Mouse (Mus musculus) limb, embryonic 10.5 days (tissue): ENCODE results near the gene Kcng1. TPM values are rescaled to one million over a fixed set of nuclear protein-coding genes. Genes with fewer than 3 reads are reported as not detected.

Experiments
- DNase-seq: peaks from one replicate; pipeline ENCODE4 v3.0.0-alpha.2; 2017; ENCODE audit warnings: low spot score
- H3K27ac ChIP-seq: fragments of 300-500 bp; sonication (generic); 2 replicates; pipeline ENCODE4 v1.5.1; 2016; ENCODE audit warnings: mild to moderate bottlenecking
- H3K27me3 ChIP-seq: fragments of 300-500 bp; sonication (generic); 2 replicates; pipeline ENCODE4 v1.6.1; 2016; ENCODE audit warnings: low read depth, mild to moderate bottlenecking; ENCODE audit not compliant: poor library complexity, severe bottlenecking
- H3K36me3 ChIP-seq: fragments of 300-500 bp; sonication (generic); 2 replicates; pipeline ENCODE4 v1.6.1; 2016; ENCODE audit warnings: mild to moderate bottlenecking, moderate library complexity
- H3K4me1 ChIP-seq: fragments of 300-500 bp; sonication (generic); 2 replicates; pipeline ENCODE4 v1.6.1; 2016
- H3K4me3 ChIP-seq: fragments of 300-500 bp; sonication (generic); 2 replicates; pipeline ENCODE4 v1.5.1; 2016; ENCODE audit warnings: mild to moderate bottlenecking, moderate library complexity
- H3K9me3 ChIP-seq: fragments of 300-500 bp; sonication (generic); replicated peaks from 2 replicates; pipeline ENCODE4 v1.6.1; 2016; ENCODE audit warnings: mild to moderate bottlenecking
- WGBS: fragments of 180-500 bp; shearing (Covaris S2); methylation state at CpG from one replicate; pipeline ENCODE4 v1.1.7; 2016; 5-methylcytosine and 5-hydroxymethylcytosine counted together
- polyA plus RNA-seq: library from polyadenylated mRNA; unstranded; fragments of >200 nt; fragmentation: Nextera tagmentation; extraction: Ambion mirVana; gene quantifications from 2 replicates; pipeline ENCODE4 v1.2.1, GENCODE M21; 2016

Gene Kcng1
- polyA plus RNA-seq, 1 experiment from 2014 or later, result 1.4 TPM

- no peaks in the 10 kb centered on the region for H3K36me3 ChIP-seq
- DNase-seq, result no peak
- H3K4me3 ChIP-seq, result no peak overlapping the region
- peaks cover 42% of the 10 kb centered on the region for H3K27me3 ChIP-seq
- peaks cover 34% of the 10 kb centered on the region for H3K4me1 ChIP-seq
- no peaks in the 10 kb centered on the region for H3K9me3 ChIP-seq
- H3K27ac ChIP-seq, result no peak overlapping the region
- 87% methylated on average over 2 of the region's 2 CpGs for WGBS
These were observed 8.3 kb upstream of the Kcng1 start for GRCm38 (mm10) chr2:168289851-168290250.

DNA sequence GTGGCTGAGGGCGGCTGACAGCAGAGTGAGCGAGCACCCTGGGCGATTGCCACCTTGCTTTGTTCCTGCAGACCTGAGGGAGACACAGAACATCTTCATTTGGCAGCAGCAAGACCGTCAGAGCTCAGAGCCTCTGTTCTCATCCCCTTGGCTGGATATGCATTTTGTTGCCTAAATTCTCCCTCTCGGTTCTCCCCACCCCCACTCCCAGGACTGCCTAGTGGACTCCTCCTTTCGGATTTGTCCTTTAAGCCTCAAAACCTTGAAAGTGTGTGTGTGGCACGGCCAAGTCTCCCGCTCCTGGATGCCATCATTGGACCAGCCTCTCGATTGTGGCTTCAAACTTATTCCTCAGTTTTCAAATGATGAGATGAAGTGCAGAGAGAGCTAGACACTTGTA is 7.5 kb upstream of the Kcng1 start:
- Histone ChIP-seq H3K27ac (no peak overlapping the region), H3K27me3 (peaks cover 41% of the 10 kb centered on the region), H3K4me3 (no peak overlapping the region), H3K4me1 (peaks cover 34% of the 10 kb centered on the region), H3K36me3 (no peaks in the 10 kb centered on the region), H3K9me3 (no peaks in the 10 kb centered on the region)
- no peak for DNase-seq
- 63% methylated on average over 9 of the region's 9 CpGs for WGBS

- Histone ChIP-seq H3K4me1 (peaks cover 30% of the 10 kb centered on the region), H3K27ac (no peak overlapping the region; the same call in 1 of the 2 replicates), H3K27me3 (peaks cover 47% of the 10 kb centered on the region), H3K4me3 (no peak overlapping the region), H3K36me3 (no peaks in the 10 kb centered on the region), H3K9me3 (no peaks in the 10 kb centered on the region)
- no peak for DNase-seq
- 26% methylated on average over 3 of the region's 3 CpGs for WGBS
These were observed 5.5 kb upstream of the Kcng1 start for GRCm38 (mm10) chr2:168286987-168287386.

DNA sequence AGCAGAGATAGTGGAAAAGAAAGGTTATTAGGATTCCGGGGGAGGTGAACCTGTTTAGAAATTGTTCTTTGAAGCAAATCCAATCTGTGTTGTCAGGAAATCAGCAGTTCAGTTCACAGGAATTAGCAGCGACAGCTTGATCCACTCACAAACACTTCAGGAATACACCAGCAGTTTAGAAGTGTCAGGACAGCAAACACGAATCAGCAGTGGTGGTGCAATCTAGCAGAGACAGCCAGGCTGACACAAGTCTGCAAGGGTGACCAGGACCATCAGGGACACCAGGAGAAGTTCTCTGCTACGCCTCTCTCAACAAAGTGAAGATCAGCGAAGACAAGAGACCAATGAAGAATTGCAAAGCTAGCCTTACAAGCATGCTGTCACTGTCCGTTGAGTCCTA is 3.6 kb upstream of the Kcng1 start:
- Histone ChIP-seq H3K27ac (no peak overlapping the region), H3K9me3 (no peaks in the 10 kb centered on the region), H3K36me3 (no peaks in the 10 kb centered on the region), H3K4me3 (no peak overlapping the region), H3K4me1 (peaks cover 43% of the 10 kb centered on the region), H3K27me3 (peaks cover 61% of the 10 kb centered on the region)
- no peak for DNase-seq
- 84% methylated on average over 6 of the region's 6 CpGs for WGBS

- Histone ChIP-seq H3K9me3 (no peaks in the 10 kb centered on the region), H3K4me1 (peaks cover 35% of the 10 kb centered on the region), H3K36me3 (no peaks in the 10 kb centered on the region), H3K27ac (peak overlapping the region; percentile 77), H3K27me3 (peaks cover 88% of the 10 kb centered on the region), H3K4me3 (peak overlapping the region; percentile 63)
- WGBS, result under 1% methylated on average over 72 of the region's 82 CpGs
- DNase-seq, result peak; percentile 80
These were observed 581 bp downstream of the Kcng1 start for GRCm38 (mm10) chr2:168280729-168281581.

DNA sequence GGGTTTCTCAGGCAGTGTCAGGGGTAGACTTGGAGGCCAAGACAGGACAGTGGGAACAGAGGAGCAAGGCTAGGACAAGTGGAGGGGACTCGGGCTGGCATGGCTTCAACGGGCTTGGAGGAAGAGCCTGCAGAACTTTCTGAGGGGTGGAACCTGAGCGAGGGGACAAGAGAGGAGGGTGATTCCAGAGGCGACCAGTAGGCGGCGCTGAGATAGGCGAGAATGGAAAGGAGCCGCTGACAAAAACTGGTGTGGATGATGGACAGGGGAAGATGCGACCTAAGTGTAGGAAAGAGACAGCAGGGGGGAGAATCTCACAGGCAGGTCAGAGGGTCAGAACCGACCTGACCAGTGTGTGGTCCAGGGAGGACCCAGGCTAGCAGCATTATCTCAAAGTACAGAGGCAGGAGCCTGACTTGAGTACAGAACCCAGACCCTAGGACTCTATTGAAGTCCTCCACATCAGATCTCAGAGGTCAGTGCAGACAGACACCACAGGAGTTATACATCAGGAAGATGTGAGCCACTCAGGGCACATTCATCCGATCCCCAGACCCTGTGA is 7.1 kb downstream of the Kcng1 start:
- Histone ChIP-seq H3K27me3 (peaks cover 94% of the 10 kb centered on the region), H3K36me3 (no peaks in the 10 kb centered on the region), H3K4me1 (peaks cover 26% of the 10 kb centered on the region), H3K4me3 (no peak overlapping the region), H3K9me3 (no peaks in the 10 kb centered on the region), H3K27ac (no peak overlapping the region)
- peak; percentile 84 for DNase-seq
- 11% methylated on average over 11 of the region's 11 CpGs for WGBS

GRCm38 (mm10) chr2:168273387-168273786 is 8.1 kb downstream of the Kcng1 start:
- Histone ChIP-seq H3K27ac (no peak overlapping the region), H3K36me3 (no peaks in the 10 kb centered on the region; the same call in 1 of the 2 replicates), H3K9me3 (no peaks in the 10 kb centered on the region), H3K27me3 (peaks cover 94% of the 10 kb centered on the region), H3K4me1 (peaks cover 30% of the 10 kb centered on the region), H3K4me3 (no peak overlapping the region)
- DNase-seq, result no peak
- WGBS, result 45% methylated on average over 9 of the region's 9 CpGs

- H3K9me3 ChIP-seq, result no peaks in the 10 kb centered on the region
- peak overlapping the region; percentile 33 for H3K4me3 ChIP-seq
- peaks cover 16% of the 10 kb centered on the region for H3K4me1 ChIP-seq
- 24% methylated on average over 7 of the region's 7 CpGs for WGBS
- H3K27ac ChIP-seq, result 0 out of 2 replicates have a peak overlapping the region, but pooled peaks have one; percentile 55
- H3K36me3 ChIP-seq, result no peaks in the 10 kb centered on the region; the same call in 1 of the 2 replicates
- peak; percentile 69 for DNase-seq
- peaks cover 47% of the 10 kb centered on the region for H3K27me3 ChIP-seq
These were observed 13.5 kb downstream of the Kcng1 start for GRCm38 (mm10) chr2:168268033-168268432.

DNA sequence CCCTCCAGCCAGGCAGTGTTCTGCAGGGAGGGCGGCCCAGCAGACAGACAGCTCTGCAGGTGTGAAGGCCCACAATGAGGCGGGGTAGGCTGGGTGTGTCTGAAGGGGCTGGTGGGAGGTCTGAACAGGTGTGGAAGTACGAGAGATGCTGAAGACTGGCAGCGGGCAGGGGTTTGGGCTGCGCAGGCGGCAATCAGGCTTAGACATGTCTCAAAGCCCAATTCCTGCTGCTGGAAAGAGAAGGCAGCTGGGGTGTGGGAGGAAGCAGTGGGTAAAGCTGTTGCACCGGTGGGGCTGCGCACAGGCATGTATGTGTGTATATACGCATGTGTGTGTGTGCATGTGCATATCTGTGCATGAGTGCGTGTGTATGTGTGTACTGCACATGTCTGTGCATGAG is 20.6 kb downstream of the Kcng1 start:
- DNase-seq, result no peak
- Histone ChIP-seq H3K9me3 (no peaks in the 10 kb centered on the region), H3K4me3 (no peak overlapping the region), H3K36me3 (no peaks in the 10 kb centered on the region), H3K27me3 (peaks cover 25% of the 10 kb centered on the region), H3K4me1 (peaks cover 4% of the 10 kb centered on the region; the same call in 1 of the 2 replicates), H3K27ac (no peak overlapping the region)
- 91% methylated on average over 10 of the region's 10 CpGs for WGBS

GRCm38 (mm10) chr2:168260124-168260523 is 21.4 kb downstream of the Kcng1 start:
- WGBS, result 87% methylated on average over 3 of the region's 3 CpGs
- Histone ChIP-seq H3K4me3 (no peak overlapping the region), H3K9me3 (no peaks in the 10 kb centered on the region), H3K36me3 (no peaks in the 10 kb centered on the region), H3K27ac (no peak overlapping the region), H3K27me3 (peaks cover 25% of the 10 kb centered on the region), H3K4me1 (peaks cover 4% of the 10 kb centered on the region; the same call in 1 of the 2 replicates)
- DNase-seq, result no peak

DNA sequence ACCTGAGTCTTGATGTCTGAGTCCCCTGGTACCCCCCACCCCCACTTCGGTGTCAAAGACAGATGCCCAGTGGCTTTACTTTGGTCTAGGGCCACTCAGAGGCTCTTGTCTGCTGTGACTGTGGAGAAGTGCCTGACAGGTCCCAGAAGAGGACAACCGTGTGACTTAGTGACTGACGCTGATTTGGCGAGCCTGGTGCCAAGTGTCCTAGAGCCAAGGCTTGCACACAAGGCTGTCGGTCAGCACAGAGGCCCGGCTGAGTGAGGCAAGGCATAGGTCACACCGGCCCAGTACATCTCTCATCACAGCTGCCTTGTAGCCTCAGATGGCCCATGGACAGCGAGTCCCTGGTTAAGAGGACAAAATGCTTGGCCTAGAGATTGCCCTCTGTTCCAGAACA is 22.5 kb downstream of the Kcng1 start:
- no peak for DNase-seq
- H3K36me3 ChIP-seq, result no peaks in the 10 kb centered on the region
- no peak overlapping the region for H3K4me3 ChIP-seq
- no peak overlapping the region for H3K27ac ChIP-seq
- peaks cover 25% of the 10 kb centered on the region for H3K27me3 ChIP-seq
- no peaks in the 10 kb centered on the region for H3K9me3 ChIP-seq
- peaks cover 9% of the 10 kb centered on the region for H3K4me1 ChIP-seq
- 91% methylated on average over 8 of the region's 8 CpGs for WGBS

GRCm38 (mm10) chr2:168257188-168257587 is 24.3 kb downstream of the Kcng1 start:
- 85% methylated on average over 4 of the region's 4 CpGs for WGBS
- Histone ChIP-seq H3K4me3 (no peak overlapping the region), H3K36me3 (no peaks in the 10 kb centered on the region), H3K27me3 (peaks cover 14% of the 10 kb centered on the region), H3K27ac (no peak overlapping the region), H3K4me1 (peaks cover 18% of the 10 kb centered on the region), H3K9me3 (no peaks in the 10 kb centered on the region)
- DNase-seq, result no peak

DNA sequence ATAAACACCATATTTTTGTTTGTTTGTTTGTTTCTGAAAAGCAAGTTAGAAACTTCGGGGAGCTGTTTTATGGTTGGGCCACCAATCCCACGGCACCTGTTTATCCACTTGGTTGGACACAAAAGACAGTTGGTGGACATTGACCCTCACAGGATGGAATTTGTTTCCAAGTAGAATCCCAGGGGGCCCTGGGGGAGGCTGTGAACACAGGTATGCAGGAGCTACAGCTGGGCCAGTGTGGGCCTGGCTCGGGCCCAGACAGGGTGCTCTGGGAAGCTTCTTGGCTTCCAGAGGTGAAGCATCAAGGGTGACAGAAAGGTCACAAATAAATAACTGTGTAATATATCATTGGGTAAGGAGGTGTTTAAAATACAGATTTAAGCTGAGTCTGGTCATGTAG is 25.0 kb downstream of the Kcng1 start:
- Histone ChIP-seq H3K9me3 (no peaks in the 10 kb centered on the region), H3K27ac (no peak overlapping the region), H3K4me1 (peaks cover 18% of the 10 kb centered on the region), H3K36me3 (no peaks in the 10 kb centered on the region), H3K27me3 (peaks cover 10% of the 10 kb centered on the region; the same call in 1 of the 2 replicates), H3K4me3 (no peak overlapping the region)
- no peak for DNase-seq
- 80% methylated on average over 3 of the region's 3 CpGs for WGBS
